Comparison of ENCODE assay signal across 14 mouse cellular contexts in genomic region chr4:26766235-26767228, GRCm38 (mm10).
DNase-seq lines count a peak whose midpoint lies in the region; ATAC-seq lines count a peak whose summit lies in the region.
"Had no signal": no experiment of that assay in that cellular context is flagged by ENCODE, and none has a peak within 500 bp of the region (broad histone marks: within the 10 kb centered on the region; RNA-seq: fewer than 3 reads in every experiment).

No protein-coding gene starts in this region.

- H3K4me3 ChIP-seq in embryonic facial prominence, embryonic 13.5 days: peak overlapping the region; percentile 12; the same call in 1 of the 2 replicates
- no peak overlapping the region for H3K4me3 ChIP-seq in hindbrain, embryonic 12.5 days
- no peak overlapping the region for H3K4me3 ChIP-seq in midbrain, embryonic 14.5 days (replicated peaks; ENCODE audit: low read depth, low read length)
- no peak overlapping the region for H3K4me3 ChIP-seq in intestine, embryonic 16.5 days (ENCODE audit: low read length)
- H3K4me3 ChIP-seq: heart, embryonic 15.5 days; limb, embryonic 15.5 days had no signal

- H3K27me3 ChIP-seq in embryonic facial prominence, embryonic 13.5 days: no peaks in the 10 kb centered on the region
- H3K27me3 ChIP-seq in hindbrain, embryonic 12.5 days: no peaks in the 10 kb centered on the region
- H3K27me3 ChIP-seq in midbrain, embryonic 14.5 days (ENCODE audit: control insufficient read depth, insufficient read depth, low read length): peaks cover 49% of the 10 kb centered on the region
- no peaks in the 10 kb centered on the region for H3K27me3 ChIP-seq in intestine, embryonic 16.5 days (replicated peaks; ENCODE audit: control insufficient read depth, insufficient read depth, low read length)
- H3K27me3 ChIP-seq: CH12.LX; heart, embryonic 15.5 days; limb, embryonic 15.5 days had no signal

- H3K4me2 ChIP-seq in embryonic facial prominence, embryonic 13.5 days: peak overlapping the region; percentile 46
- peak overlapping the region; percentile 30 for H3K4me2 ChIP-seq in hindbrain, embryonic 12.5 days (replicated peaks)
- H3K4me2 ChIP-seq in midbrain, embryonic 14.5 days (ENCODE audit: low read length): peak overlapping the region; percentile 26
- no peak overlapping the region for H3K4me2 ChIP-seq in intestine, embryonic 16.5 days (ENCODE audit: low read depth, low read length)
- H3K4me2 ChIP-seq: heart, embryonic 15.5 days; limb, embryonic 15.5 days had no signal

- DNase-seq in embryo, embryonic 10 days (ENCODE audit: low spot score): peak; percentile 21
- DNase-seq in midbrain, embryonic 14.5 days: peak; percentile 57
- DNase-seq in ovary, adult 18-20 months (ENCODE audit: low spot score): no peak
- DNase-seq in cerebellum, postnatal 36 days: no peak
- DNase-seq: cerebellum, postnatal 25 days; kidney, postnatal 4 days; lung, postnatal 10 days had no signal

- ATAC-seq in embryonic facial prominence, embryonic 13.5 days (ENCODE audit: insufficient number of reproducible peaks, insufficient read depth, low FRiP score, low TSS enrichment, low read depth): no peak
- peak; percentile 69 for ATAC-seq in hindbrain, embryonic 12.5 days (ENCODE audit: low FRiP score)
- ATAC-seq in midbrain, embryonic 14.5 days (ENCODE audit: low FRiP score, low TSS enrichment): peak; percentile 73
- no peak for ATAC-seq in intestine, embryonic 16.5 days
- ATAC-seq: intestine, postnatal 0 days had no signal

- no peak overlapping the region for H3K27ac ChIP-seq in embryonic facial prominence, embryonic 13.5 days
- no peak overlapping the region for H3K27ac ChIP-seq in hindbrain, embryonic 12.5 days
- H3K27ac ChIP-seq in midbrain, embryonic 14.5 days (replicated peaks; ENCODE audit: low read depth, low read length): no peak overlapping the region
- no peak overlapping the region for H3K27ac ChIP-seq in intestine, embryonic 16.5 days (ENCODE audit: low read length)
- H3K27ac ChIP-seq: heart, embryonic 15.5 days; limb, embryonic 15.5 days had no signal

- no peaks in the 10 kb centered on the region for H3K36me3 ChIP-seq in embryonic facial prominence, embryonic 13.5 days
- H3K36me3 ChIP-seq in hindbrain, embryonic 12.5 days: no peaks in the 10 kb centered on the region
- no peaks in the 10 kb centered on the region for H3K36me3 ChIP-seq in midbrain, embryonic 14.5 days (ENCODE audit: control insufficient read depth, insufficient read depth, low read length)
- no peaks in the 10 kb centered on the region for H3K36me3 ChIP-seq in intestine, embryonic 16.5 days (ENCODE audit: control insufficient read depth, insufficient read depth, low read length)
- H3K36me3 ChIP-seq: heart, embryonic 15.5 days; limb, embryonic 15.5 days had no signal

- H3K9me3 ChIP-seq in embryonic facial prominence, embryonic 13.5 days: no peaks in the 10 kb centered on the region
- no peaks in the 10 kb centered on the region for H3K9me3 ChIP-seq in hindbrain, embryonic 12.5 days (replicated peaks)
- no peaks in the 10 kb centered on the region for H3K9me3 ChIP-seq in midbrain, embryonic 14.5 days (ENCODE audit: control insufficient read depth, low read length)
- H3K9me3 ChIP-seq in intestine, embryonic 16.5 days (ENCODE audit: control insufficient read depth, low read length): no peaks in the 10 kb centered on the region
- H3K9me3 ChIP-seq: heart, embryonic 15.5 days; limb, embryonic 15.5 days had no signal

- no peak overlapping the region for H3K9ac ChIP-seq in embryonic facial prominence, embryonic 13.5 days
- H3K9ac ChIP-seq in hindbrain, embryonic 12.5 days: no peak overlapping the region
- H3K9ac ChIP-seq in midbrain, embryonic 14.5 days (replicated peaks; ENCODE audit: low read length): no peak overlapping the region
- H3K9ac ChIP-seq in intestine, embryonic 16.5 days (ENCODE audit: low read depth, low read length): no peak overlapping the region
- H3K9ac ChIP-seq: heart, embryonic 15.5 days; limb, embryonic 15.5 days had no signal

- 25% methylated on average over 16 of the region's 16 CpGs for WGBS in embryonic facial prominence, embryonic 13.5 days
- 38% methylated on average over 16 of the region's 16 CpGs for WGBS in hindbrain, embryonic 12.5 days
- WGBS in midbrain, embryonic 14.5 days: 14% methylated on average over 16 of the region's 16 CpGs
- WGBS in intestine, embryonic 16.5 days: 45% methylated on average over 16 of the region's 16 CpGs

- 0 out of 2 replicates have a peak, but pooled peaks cover 3% of the 10 kb centered on the region for H3K4me1 ChIP-seq in embryonic facial prominence, embryonic 13.5 days
- H3K4me1 ChIP-seq in hindbrain, embryonic 12.5 days: no peaks in the 10 kb centered on the region
- H3K4me1 ChIP-seq in midbrain, embryonic 14.5 days (ENCODE audit: control insufficient read depth, insufficient read depth, low read length): 0 out of 2 replicates have a peak, but pooled peaks cover 3% of the 10 kb centered on the region
- H3K4me1 ChIP-seq in intestine, embryonic 16.5 days (ENCODE audit: control insufficient read depth, insufficient read depth, low read length): no peaks in the 10 kb centered on the region
- H3K4me1 ChIP-seq: heart, embryonic 15.5 days; limb, embryonic 15.5 days had no signal

Comparison
In these comparisons a context has a peak if more than half of its experiments do, and no peak if none do; other contexts are left out.
1. DNase-seq: peak in embryo, embryonic 10 days (single experiment) and midbrain, embryonic 14.5 days (single experiment); none in ovary, adult 18-20 months (single experiment) and cerebellum, postnatal 36 days (0 of 2).
2. ATAC-seq: peak in hindbrain, embryonic 12.5 days (single experiment) and midbrain, embryonic 14.5 days (single experiment); none in embryonic facial prominence, embryonic 13.5 days (single experiment) and intestine, embryonic 16.5 days (single experiment).